Mouse (Mus musculus) megakaryocyte, embryonic 14.5 days (primary cell): Measurements from ENCODE around the gene Rorb.

ENCODE experiments used
- FLI1 ChIP-seq: IDR thresholded peaks from 2 replicates; pipeline ENCODE4 v1.6.1; 2012; ENCODE audit warnings: low read length, inconsistent platforms, mixed read lengths
- GATA1 ChIP-seq: IDR thresholded peaks from 3 replicates; pipeline ENCODE4 v1.6.1; 2012; ENCODE audit warnings: mixed read lengths, low read length, inconsistent platforms, borderline replicate concordance

DNA sequence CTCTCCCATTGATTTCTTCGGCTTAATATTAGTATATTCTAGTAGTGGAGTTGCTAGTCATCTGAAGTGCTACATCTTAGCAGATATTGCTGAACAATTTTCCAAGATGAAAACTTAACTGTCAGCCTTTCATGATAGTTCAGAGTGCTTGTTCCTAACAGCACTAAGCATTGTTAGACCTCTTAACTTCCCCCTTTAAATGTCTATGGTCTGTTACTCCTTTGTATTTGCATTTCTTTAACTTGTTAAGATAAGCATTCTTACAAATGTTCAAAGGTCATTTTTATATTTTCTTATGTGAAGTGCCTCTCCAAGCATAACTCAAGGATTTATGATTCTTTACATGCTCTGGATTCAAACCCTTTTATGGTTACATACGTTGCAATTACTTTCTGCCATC, 24.8 kb upstream of the Rorb start:
- TF ChIP-seq GATA1 (no peak), FLI1 (no peak)
